Mouse (Mus musculus): ENCODE data around the gene Pecam1. TPM values are rescaled to one million over a fixed set of nuclear protein-coding genes. Genes with fewer than 3 reads are reported as not detected.
"Not testable (repeated sequence)": the region's sequence is repeated elsewhere in the genome, so short reads cannot be mapped to it uniquely, and the experiment has no call there.

The Pecam1 gene
- polyA plus RNA-seq, 1 experiment from 2014 or later: 6.1 TPM

DNA sequence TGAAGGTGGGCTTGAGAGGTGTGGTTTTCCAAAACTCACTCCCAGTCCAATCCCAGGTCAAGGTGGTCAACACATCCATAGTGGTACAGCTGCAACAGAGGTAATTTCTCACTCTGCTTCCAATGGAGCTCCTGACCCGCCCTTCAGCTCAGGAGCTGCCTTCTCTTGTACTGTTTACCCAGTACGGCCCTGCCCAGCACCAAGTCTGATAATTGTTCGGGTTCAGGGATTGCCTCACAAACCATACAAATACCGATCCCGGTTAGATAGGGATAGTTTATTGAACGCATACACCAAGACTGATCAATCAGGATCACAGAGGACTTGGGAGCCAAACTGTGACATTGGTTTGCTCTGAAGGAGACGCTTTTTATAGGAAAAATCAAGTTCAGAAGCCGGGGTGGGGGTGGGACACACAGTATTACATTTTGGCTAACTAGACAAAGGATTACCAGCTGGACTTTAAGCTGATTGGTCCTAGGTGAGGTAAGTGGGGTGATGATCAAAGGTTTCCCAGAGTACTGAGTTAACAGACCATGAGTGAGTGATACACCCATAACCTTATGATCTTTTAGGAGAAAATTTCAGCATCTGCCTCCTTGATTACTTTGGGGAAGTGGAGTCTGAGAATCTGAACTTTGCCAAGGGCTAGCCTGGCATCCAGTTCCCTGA, 107.3 kb downstream of the Pecam1 start:
- H3K27me3 ChIP-seq: no peaks in the 10 kb centered on the region
- H3K27ac ChIP-seq: no peak overlapping the region; the same call in 1 of the 2 replicates
- no peak overlapping the region for H3K4me3 ChIP-seq (replicated peaks)
- ATAC-seq (ENCODE audit: low read depth) (peak; percentile 56), DNase-seq (no peak)
- H3K36me3 ChIP-seq: no peaks in the 10 kb centered on the region
- peaks cover 23% of the 10 kb centered on the region for H3K4me1 ChIP-seq (replicated peaks)
- H3K9ac ChIP-seq: no peak overlapping the region
- H3K4me2 ChIP-seq: no peak overlapping the region
- 67% methylated on average over 8 of the region's 8 CpGs for WGBS (ENCODE audit: insufficient replicate concordance)
- no peaks in the 10 kb centered on the region for H3K9me3 ChIP-seq (replicated peaks)

DNA sequence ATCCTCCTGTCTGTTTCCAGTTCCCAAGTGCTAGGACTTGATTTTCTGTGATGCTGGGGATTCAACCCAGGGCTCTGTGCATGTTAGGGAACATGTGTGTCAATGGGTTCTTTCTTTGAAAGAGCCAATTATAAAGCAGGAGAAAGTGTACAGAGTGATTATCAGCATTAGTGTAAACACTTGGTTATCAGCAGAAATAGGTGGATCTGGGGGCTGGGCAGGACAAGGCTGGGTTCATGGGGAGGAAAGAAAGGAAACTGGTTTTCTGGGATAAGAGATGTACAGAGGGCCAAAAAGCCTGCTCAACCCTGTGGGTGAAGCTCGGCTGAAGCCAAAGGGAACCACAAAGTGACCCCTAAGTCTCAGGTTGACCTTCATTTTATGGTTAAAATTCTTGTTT, 108.8 kb downstream of the Pecam1 start:
- 16% methylated on average over 1 of the region's 1 CpGs for WGBS (ENCODE audit: insufficient replicate concordance)
- H3K27me3 ChIP-seq: no peaks in the 10 kb centered on the region
- no peak for ATAC-seq (ENCODE audit: low read depth)
- H3K4me3 ChIP-seq (replicated peaks): no peak overlapping the region
- no peak overlapping the region for H3K27ac ChIP-seq
- peaks cover 27% of the 10 kb centered on the region for H3K4me1 ChIP-seq (replicated peaks)
- DNase-seq: no peak
- H3K36me3 ChIP-seq: no peaks in the 10 kb centered on the region
- no peak overlapping the region for H3K9ac ChIP-seq
- no peak overlapping the region for H3K4me2 ChIP-seq
- H3K9me3 ChIP-seq (replicated peaks): no peaks in the 10 kb centered on the region

DNA sequence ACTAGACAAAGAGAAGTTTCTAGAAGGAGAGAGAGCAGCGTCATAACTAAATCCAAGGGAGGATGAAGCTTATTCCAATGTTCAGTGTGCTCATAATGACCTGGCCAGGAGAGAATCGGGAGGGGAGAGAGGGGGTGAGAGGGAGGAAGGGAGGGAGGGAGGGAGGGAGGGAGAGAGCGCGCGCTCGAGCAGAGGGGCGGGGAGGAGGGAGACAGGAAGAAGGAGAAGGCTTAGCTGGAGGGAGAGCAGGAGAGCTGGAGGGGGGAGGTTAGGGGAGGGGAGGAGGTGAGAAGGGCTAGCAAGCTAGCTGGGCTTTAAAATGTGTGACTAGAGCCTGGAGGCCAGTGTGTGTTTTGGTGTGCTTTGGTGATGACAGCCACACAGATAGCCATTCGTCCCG, 110.4 kb downstream of the Pecam1 start:
- no peak overlapping the region for H3K27ac ChIP-seq
- no peak overlapping the region for H3K9ac ChIP-seq
- no peaks in the 10 kb centered on the region for H3K9me3 ChIP-seq (replicated peaks)
- no peaks in the 10 kb centered on the region for H3K27me3 ChIP-seq
- H3K4me2 ChIP-seq: no peak overlapping the region
- peaks cover 27% of the 10 kb centered on the region for H3K4me1 ChIP-seq (replicated peaks)
- DNase-seq (no peak), ATAC-seq (ENCODE audit: low read depth) (no peak)
- no peaks in the 10 kb centered on the region for H3K36me3 ChIP-seq
- no peak overlapping the region for H3K4me3 ChIP-seq (replicated peaks)
- 20% methylated on average over 9 of the region's 9 CpGs for WGBS (ENCODE audit: insufficient replicate concordance)

DNA sequence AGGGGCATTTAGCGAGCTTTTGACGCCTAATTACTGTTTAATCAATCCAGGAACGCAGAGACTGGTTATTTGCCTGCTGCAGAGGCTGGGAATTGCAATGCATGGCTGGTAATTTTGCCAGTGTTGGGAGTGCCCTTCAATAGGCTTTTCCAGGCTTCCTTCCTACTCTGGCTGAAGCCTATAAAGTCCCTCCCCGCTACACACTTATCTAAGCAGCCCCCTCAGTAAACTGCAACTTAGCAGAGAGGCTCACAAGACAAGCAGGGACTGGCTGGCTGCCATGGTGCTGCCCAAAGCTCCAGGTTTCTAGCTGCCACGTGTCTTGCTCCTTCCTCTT, 111.1 kb downstream of the Pecam1 start:
- Histone ChIP-seq H3K36me3 (no peaks in the 10 kb centered on the region), H3K9ac (no peak overlapping the region), H3K4me3 (replicated peaks) (no peak overlapping the region), H3K4me2 (no peak overlapping the region), H3K9me3 (replicated peaks) (no peaks in the 10 kb centered on the region), H3K27me3 (no peaks in the 10 kb centered on the region), H3K27ac (no peak overlapping the region), H3K4me1 (replicated peaks) (peaks cover 27% of the 10 kb centered on the region)
- ATAC-seq (ENCODE audit: low read depth): no peak
- WGBS (ENCODE audit: insufficient replicate concordance): 29% methylated on average over 5 of the region's 5 CpGs
- no peak for DNase-seq

DNA sequence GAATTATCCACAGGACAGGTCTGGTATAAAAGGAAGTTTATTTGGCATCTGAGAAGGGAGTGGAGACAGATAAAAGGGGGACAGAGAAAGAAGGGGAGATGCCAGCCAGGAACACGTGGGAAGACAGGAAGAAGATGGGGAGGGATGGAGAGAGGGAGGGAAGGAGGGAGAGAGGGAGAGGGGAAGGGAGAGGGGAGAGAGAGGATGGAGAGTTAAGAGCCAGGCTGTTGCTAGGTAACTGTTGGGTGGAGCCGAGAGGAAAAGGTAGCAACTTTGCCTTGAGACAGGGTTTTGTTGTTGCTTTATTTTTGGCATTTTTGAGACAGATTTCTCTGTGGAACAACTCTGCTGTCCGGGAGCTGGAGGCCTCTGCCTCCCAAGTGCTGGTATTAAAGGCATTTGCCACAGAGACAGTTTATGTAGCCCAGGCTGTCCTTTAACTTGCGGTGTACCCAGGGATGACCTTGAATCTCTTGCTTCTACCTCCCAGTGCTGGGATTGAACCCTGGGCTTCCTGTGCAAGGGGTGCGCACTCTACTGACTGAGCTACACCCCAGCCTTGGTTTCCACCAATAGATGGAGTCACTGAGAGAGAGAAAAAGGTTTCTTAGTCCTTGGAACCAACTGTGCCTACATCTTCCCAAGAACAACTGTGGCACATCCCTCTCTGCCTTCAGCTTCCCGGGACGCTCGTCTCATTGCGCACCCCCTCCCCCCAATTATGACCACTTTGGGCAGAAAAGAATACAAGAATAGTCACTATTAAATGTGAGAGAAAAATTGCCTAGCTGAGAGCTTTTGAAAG, 111.7 kb downstream of the Pecam1 start:
- no peak for DNase-seq
- H3K9me3 ChIP-seq (replicated peaks): no peaks in the 10 kb centered on the region
- H3K27ac ChIP-seq: no peak overlapping the region
- H3K36me3 ChIP-seq: no peaks in the 10 kb centered on the region
- H3K4me3 ChIP-seq (replicated peaks): no peak overlapping the region
- peaks cover 27% of the 10 kb centered on the region for H3K4me1 ChIP-seq (replicated peaks)
- WGBS (ENCODE audit: insufficient replicate concordance): 49% methylated on average over 9 of the region's 9 CpGs
- no peak for ATAC-seq (ENCODE audit: low read depth)
- no peaks in the 10 kb centered on the region for H3K27me3 ChIP-seq
- no peak overlapping the region for H3K4me2 ChIP-seq
- no peak overlapping the region for H3K9ac ChIP-seq

DNA sequence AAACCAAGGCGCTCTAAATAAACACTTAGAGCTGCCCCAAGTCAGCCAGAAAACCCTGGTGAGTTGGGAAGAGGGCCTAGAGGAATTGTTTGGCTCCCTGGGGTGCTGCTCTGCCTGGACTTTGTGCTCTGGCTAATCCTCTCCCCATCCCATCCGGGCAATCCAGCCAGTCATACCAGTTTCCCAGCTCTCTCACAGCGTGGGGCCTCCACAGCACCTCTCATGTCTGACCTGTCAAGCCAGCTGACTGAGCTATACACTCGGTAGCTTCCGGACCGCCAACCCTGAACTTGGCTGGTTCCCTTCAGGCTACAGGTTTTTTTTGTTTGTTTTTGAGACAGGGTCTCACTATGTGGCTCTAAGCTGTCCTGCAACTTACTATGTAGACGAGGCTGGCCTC, 112.7 kb downstream of the Pecam1 start:
- WGBS (ENCODE audit: insufficient replicate concordance): 41% methylated on average over 7 of the region's 7 CpGs
- Histone ChIP-seq H3K4me2 (no peak overlapping the region), H3K9ac (no peak overlapping the region), H3K4me1 (replicated peaks) (peaks cover 27% of the 10 kb centered on the region), H3K9me3 (replicated peaks) (peaks cover 6% of the 10 kb centered on the region; the same call in 1 of the 2 replicates), H3K36me3 (no peaks in the 10 kb centered on the region), H3K27me3 (no peaks in the 10 kb centered on the region), H3K27ac (no peak overlapping the region), H3K4me3 (replicated peaks) (no peak overlapping the region)
- ATAC-seq (ENCODE audit: low read depth) (peak; percentile 20; the same call in 1 of the 2 replicates), DNase-seq (no peak)

DNA sequence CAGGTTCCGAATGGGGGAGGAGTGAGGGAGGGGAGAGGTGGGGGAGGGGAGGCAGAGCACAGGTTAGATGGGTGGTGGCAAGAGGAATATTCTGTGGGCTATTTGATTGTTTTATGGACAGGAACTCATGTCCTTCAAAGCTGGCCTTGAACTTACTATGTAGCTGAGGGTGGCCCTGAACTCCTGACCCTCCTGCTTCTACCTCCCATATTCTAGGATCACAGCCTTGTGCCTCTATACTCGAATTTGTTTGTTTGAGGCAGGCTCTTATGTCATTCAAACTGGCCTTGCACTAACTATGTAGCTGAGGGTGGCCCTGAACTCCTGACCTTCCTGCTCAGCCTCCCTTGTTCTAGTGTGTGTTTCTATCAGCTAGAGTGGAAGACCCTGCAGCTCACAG, 114.5 kb downstream of the Pecam1 start:
- Histone ChIP-seq H3K27ac (no peak overlapping the region), H3K4me2 (no peak overlapping the region), H3K4me1 (replicated peaks) (peaks cover 21% of the 10 kb centered on the region), H3K36me3 (no peaks in the 10 kb centered on the region), H3K4me3 (replicated peaks) (no peak overlapping the region), H3K27me3 (no peaks in the 10 kb centered on the region), H3K9me3 (replicated peaks) (peaks cover 11% of the 10 kb centered on the region), H3K9ac (no peak overlapping the region)
- WGBS (ENCODE audit: insufficient replicate concordance): 38% methylated on average over 2 of the region's 2 CpGs
- no peak for ATAC-seq (ENCODE audit: low read depth)
- no peak for DNase-seq

DNA sequence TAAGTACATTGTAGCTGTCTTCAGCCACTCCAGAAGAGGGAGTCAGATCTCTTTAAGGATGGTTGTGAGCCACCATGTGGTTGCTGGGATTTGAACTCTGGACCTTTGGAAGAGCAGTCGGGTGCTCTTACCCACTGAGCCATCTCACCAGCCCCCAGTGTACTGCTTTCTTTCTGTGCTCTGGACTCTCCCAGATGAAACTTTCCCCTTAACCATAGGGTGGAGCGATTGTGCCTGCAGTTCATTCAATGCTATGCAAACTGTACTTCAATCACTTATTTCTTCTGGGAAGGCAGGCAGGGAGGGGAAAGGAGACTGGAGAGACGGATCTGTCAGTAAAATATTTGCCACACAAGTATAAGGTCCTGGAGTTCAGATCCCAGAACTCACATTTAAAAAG, 116.3 kb downstream of the Pecam1 start:
- not testable (repeated sequence) for H3K27ac ChIP-seq; ATAC-seq (ENCODE audit: low read depth); H3K36me3 ChIP-seq; H3K4me2 ChIP-seq; H3K4me1 ChIP-seq (replicated peaks); H3K9ac ChIP-seq; DNase-seq; H3K27me3 ChIP-seq; H3K4me3 ChIP-seq (replicated peaks)
- WGBS (ENCODE audit: insufficient replicate concordance): 75% methylated on average over 3 of the region's 3 CpGs
- peaks cover 11% of the 10 kb centered on the region for H3K9me3 ChIP-seq (replicated peaks)

DNA sequence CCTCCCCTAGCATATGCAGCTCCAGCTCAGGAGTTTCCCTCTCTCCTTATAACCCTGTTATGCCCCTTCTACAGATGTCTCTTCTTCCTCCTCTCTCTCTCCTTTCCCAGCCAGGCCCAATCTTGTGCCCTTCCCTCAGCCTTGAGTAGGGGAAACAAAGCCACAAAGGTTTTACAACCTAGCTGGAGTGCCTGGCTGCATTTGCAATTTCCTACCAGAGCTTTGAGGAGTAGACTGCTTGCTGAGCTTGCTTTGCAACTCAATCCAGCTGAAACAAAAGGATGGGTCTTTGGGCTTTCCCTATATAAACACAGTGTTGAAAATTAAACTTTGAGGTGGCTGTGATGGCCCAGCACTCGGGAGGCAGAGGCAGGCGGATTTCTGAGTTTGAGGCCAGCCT, 117.0 kb downstream of the Pecam1 start:
- H3K4me1 ChIP-seq (replicated peaks): 0 out of 2 replicates have a peak, but pooled peaks cover 5% of the 10 kb centered on the region
- ATAC-seq (ENCODE audit: low read depth) (no peak), DNase-seq (no peak)
- no peaks in the 10 kb centered on the region for H3K36me3 ChIP-seq
- H3K9ac ChIP-seq: no peak overlapping the region
- H3K4me2 ChIP-seq: no peak overlapping the region
- no peaks in the 10 kb centered on the region for H3K27me3 ChIP-seq
- no peak overlapping the region for H3K27ac ChIP-seq
- no peak overlapping the region for H3K4me3 ChIP-seq (replicated peaks)
- peaks cover 11% of the 10 kb centered on the region for H3K9me3 ChIP-seq (replicated peaks)
- 62% methylated on average over 2 of the region's 2 CpGs for WGBS (ENCODE audit: insufficient replicate concordance)

DNA sequence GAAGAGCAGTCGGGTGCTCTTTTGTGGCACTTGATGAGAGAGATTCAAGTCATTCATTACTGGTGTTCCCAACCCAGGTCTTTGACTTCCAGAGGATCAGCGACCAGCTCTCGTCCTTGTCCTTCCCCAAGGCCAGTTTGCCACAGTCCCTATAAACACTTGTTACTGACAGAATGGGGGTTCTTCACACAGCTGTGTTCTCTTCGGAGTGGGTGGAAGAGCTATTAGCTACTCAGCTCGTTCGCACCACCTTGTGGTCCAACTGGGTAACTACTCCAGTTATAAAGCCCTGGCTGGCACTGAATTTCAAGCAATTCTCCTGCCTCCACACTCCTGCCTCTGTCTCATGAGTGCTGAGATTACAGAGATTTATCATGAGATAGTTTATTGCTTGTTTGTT, 122.7 kb downstream of the Pecam1 start:
- no peaks in the 10 kb centered on the region for H3K27me3 ChIP-seq
- no peak overlapping the region for H3K4me3 ChIP-seq (replicated peaks)
- ATAC-seq (ENCODE audit: low read depth) (0 out of 2 replicates have a peak, but pooled peaks have one; percentile 48), DNase-seq (peak; percentile 31)
- H3K4me1 ChIP-seq (replicated peaks): 0 out of 2 replicates have a peak, but pooled peaks cover 2% of the 10 kb centered on the region
- no peak overlapping the region for H3K27ac ChIP-seq
- no peak overlapping the region for H3K4me2 ChIP-seq
- H3K9ac ChIP-seq: no peak overlapping the region
- WGBS (ENCODE audit: insufficient replicate concordance): 20% methylated on average over 6 of the region's 6 CpGs
- peaks cover 5% of the 10 kb centered on the region for H3K9me3 ChIP-seq (replicated peaks)
- no peaks in the 10 kb centered on the region for H3K36me3 ChIP-seq

DNA sequence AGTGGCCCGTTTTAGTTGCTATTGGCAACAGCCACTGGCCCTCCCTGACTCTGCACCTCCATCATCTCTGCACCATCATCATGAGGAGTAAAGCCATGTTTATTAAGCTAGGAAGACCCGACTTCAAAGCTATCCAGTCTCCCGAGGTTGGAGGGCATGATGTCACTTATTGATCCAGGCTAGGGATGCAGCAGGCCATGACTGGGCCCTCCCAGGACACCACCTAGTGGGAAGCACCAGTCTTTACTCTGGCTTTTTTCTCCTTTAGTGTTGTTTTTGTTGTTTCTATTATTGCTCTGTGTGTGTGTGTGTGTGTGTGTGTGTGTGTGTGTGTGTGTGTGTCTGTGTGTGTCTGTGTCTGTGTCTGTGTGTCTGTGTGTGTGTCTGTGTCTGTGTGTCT, 124.9 kb downstream of the Pecam1 start:
- Histone ChIP-seq H3K27me3 (no peaks in the 10 kb centered on the region), H3K4me3 (replicated peaks) (no peak overlapping the region), H3K9me3 (replicated peaks) (no peaks in the 10 kb centered on the region), H3K4me2 (no peak overlapping the region), H3K9ac (no peak overlapping the region), H3K27ac (no peak overlapping the region), H3K4me1 (replicated peaks) (peaks cover 11% of the 10 kb centered on the region), H3K36me3 (no peaks in the 10 kb centered on the region)
- no peak for DNase-seq
- WGBS (ENCODE audit: insufficient replicate concordance): 43% methylated on average over 3 of the region's 3 CpGs
- ATAC-seq (ENCODE audit: low read depth): 0 out of 2 replicates have a peak, but pooled peaks have one; percentile 27

All from liver, embryonic 13.5 days (tissue).